Mouse (Mus musculus) heart, adult 2 months (tissue): ENCODE measurements around the gene Polr2j. TPM values are rescaled to one million over a fixed set of nuclear protein-coding genes. Genes with fewer than 3 reads are reported as not detected.

Experiments used
- DNase-seq, 2 experiments: peaks; one replicate each; pipeline ENCODE4 v3.0.0; 2021
- H3K27ac ChIP-seq: fragments of 200-600 bp; 2 replicates; pipeline ENCODE4 v1.8.1; 2022
- H3K27me3 ChIP-seq: fragments of 200-500 bp; 2 replicates; pipeline ENCODE4 v1.6.1; 2012; ENCODE audit warnings: mild to moderate bottlenecking, low read length, inconsistent platforms, mixed read lengths; ENCODE audit not compliant: control insufficient read depth, insufficient read depth
- H3K36me3 ChIP-seq: fragments of 200-500 bp; 2 replicates; pipeline ENCODE4 v1.6.1; 2012; ENCODE audit warnings: low read length, inconsistent platforms; ENCODE audit not compliant: control insufficient read depth, insufficient read depth
- H3K4me1 ChIP-seq: fragments of 200-500 bp; 2 replicates; pipeline ENCODE4 v1.6.1; 2011; ENCODE audit warnings: low read length; ENCODE audit not compliant: control insufficient read depth, insufficient read depth
- H3K4me3 ChIP-seq: fragments of 200-600 bp; 2 replicates; pipeline ENCODE4 v1.8.1; 2022
- H3K79me2 ChIP-seq: fragments of 200-500 bp; replicated peaks from 2 replicates; pipeline ENCODE4 v1.6.1; 2012; ENCODE audit warnings: mild to moderate bottlenecking, inconsistent platforms, low read length, moderate library complexity, mixed read lengths; ENCODE audit not compliant: control insufficient read depth, insufficient read depth
- H3K9ac ChIP-seq: fragments of 200-500 bp; 2 replicates; pipeline ENCODE4 v1.6.1; 2012; ENCODE audit warnings: low read depth, mild to moderate bottlenecking, control low read depth, inconsistent platforms, low read length, mixed read lengths
- CTCF ChIP-seq: fragments of 200-600 bp; IDR thresholded peaks from 2 replicates; pipeline ENCODE4 v1.8.1; 2022; ENCODE audit warnings: antibody characterized with exemption, mild to moderate bottlenecking, moderate library complexity
- EP300 ChIP-seq: fragments of 200-500 bp; IDR thresholded peaks from 2 replicates; pipeline ENCODE4 v1.6.1; 2011; ENCODE audit warnings: low read depth, low read length, control low read depth; ENCODE audit not compliant: insufficient read depth
- POLR2A ChIP-seq: fragments of 200-500 bp; IDR thresholded peaks from 2 replicates; pipeline ENCODE4 v1.6.1; 2011; ENCODE audit warnings: mild to moderate bottlenecking, low read depth, low read length, control low read depth; ENCODE audit not compliant: insufficient read depth
- WGBS: fragments of 180-500 bp; shearing (Covaris S2); methylation state at CpG from one replicate; pipeline ENCODE4 v1.1.7; 2018; 5-methylcytosine and 5-hydroxymethylcytosine counted together
- intact Hi-C: fragments of 180-260 bp; cut with DNase I; formaldehyde crosslinking; loops from one replicate; pipeline ENCODE4 v1.15.1; 2025
- polyA plus RNA-seq: library from polyadenylated mRNA; depleted of rRNA; stranded (reverse); fragments of >200 nt; gene quantifications from 2 replicates; pipeline ENCODE4 v1.2.3, GENCODE M21; 2012
- total RNA-seq, 2 experiments: library from RNA; stranded (reverse); gene quantifications; 2 replicates each; pipeline ENCODE4 v1.2.3; 2021

The Polr2j gene
- total and polyA plus RNA-seq, 3 experiments: 63.5 to 89.3 (median 66.9) TPM

- no peaks in the 10 kb centered on the region for H3K36me3 ChIP-seq
- 35% methylated on average over 21 of the region's 21 CpGs for WGBS
- TF ChIP-seq POLR2A (no peak), EP300 (no peak), CTCF (no peak)
- intact Hi-C loops: loop anchor here (2.0 to 5.0 kb wide), 2 partner anchors 32 to 38 kb away; partner anchors contain the start of gene Polr2j
- H3K27me3 ChIP-seq: no peaks in the 10 kb centered on the region
- DNase-seq: peak in 1 of 2 experiments; percentile 20
- peak overlapping the region; percentile 81 for H3K9ac ChIP-seq
- H3K27ac ChIP-seq: no peak overlapping the region; the same call in 1 of the 2 replicates
- peak overlapping the region; percentile 89 for H3K4me3 ChIP-seq
- no peaks in the 10 kb centered on the region for H3K79me2 ChIP-seq
- peaks cover 4% of the 10 kb centered on the region for H3K4me1 ChIP-seq
These were observed 31.4 kb upstream of the Polr2j start for GRCm38 (mm10) chr5:136084891-136085651.

- no peak overlapping the region for H3K9ac ChIP-seq
- no peaks in the 10 kb centered on the region for H3K79me2 ChIP-seq
- DNase-seq: no peak
- no peak overlapping the region for H3K27ac ChIP-seq
- H3K36me3 ChIP-seq: no peaks in the 10 kb centered on the region
- intact Hi-C loops: loop anchor here (5.0 kb wide), 1 partner anchor 39 kb away; no protein-coding TSS in a partner anchor
- no peaks in the 10 kb centered on the region for H3K27me3 ChIP-seq
- H3K4me1 ChIP-seq: peaks cover 4% of the 10 kb centered on the region
- H3K4me3 ChIP-seq: no peak overlapping the region
- WGBS: 80% methylated on average over 8 of the region's 8 CpGs
- TF ChIP-seq POLR2A (no peak), CTCF (no peak), EP300 (no peak)
These were observed 30.1 kb upstream of the Polr2j start for GRCm38 (mm10) chr5:136086290-136086689.

- Histone ChIP-seq H3K79me2 (no peaks in the 10 kb centered on the region), H3K36me3 (no peaks in the 10 kb centered on the region), H3K4me1 (peaks cover 2% of the 10 kb centered on the region), H3K9ac (no peak overlapping the region), H3K27me3 (no peaks in the 10 kb centered on the region), H3K4me3 (no peak overlapping the region), H3K27ac (no peak overlapping the region)
- TF ChIP-seq CTCF (peak; percentile 51), POLR2A (no peak), EP300 (no peak)
- whole genome bisulfite sequencing: 27% methylated on average over 14 of the region's 14 CpGs
- no peak for DNase-seq
- intact Hi-C loops: loop anchor here (5.0 kb wide), 1 partner anchor 42 kb away; no protein-coding TSS in a partner anchor
These were observed 27.4 kb upstream of the Polr2j start for GRCm38 (mm10) chr5:136088821-136089575.

DNA sequence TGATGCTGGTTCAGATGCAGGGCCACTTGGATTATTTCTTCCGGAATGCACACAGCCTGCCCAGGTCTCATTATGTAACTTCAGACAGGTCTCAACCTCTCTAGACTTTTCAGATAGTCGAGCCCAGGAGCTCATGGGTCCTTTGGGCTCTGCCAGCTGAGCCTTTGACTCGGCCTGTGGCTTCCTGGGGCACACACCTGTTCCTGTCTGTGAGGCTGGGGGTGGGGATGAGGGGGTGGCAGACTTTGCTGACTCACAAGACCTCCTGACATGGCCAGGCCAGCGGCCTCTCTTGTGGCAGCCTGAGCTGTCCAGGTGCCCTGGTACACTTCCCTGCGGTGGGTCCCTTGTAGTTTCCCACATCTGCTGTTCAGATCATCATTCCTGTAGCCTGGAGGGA lies 24.5 kb upstream of the Polr2j start:
- H3K79me2 ChIP-seq: no peaks in the 10 kb centered on the region
- no peak overlapping the region for H3K9ac ChIP-seq
- TF ChIP-seq POLR2A (no peak), EP300 (no peak), CTCF (no peak)
- 71% methylated on average over 5 of the region's 5 CpGs for WGBS
- H3K4me1 ChIP-seq: no peaks in the 10 kb centered on the region; the same call in 1 of the 2 replicates
- H3K4me3 ChIP-seq: no peak overlapping the region
- no peaks in the 10 kb centered on the region for H3K36me3 ChIP-seq
- no peak overlapping the region for H3K27ac ChIP-seq
- H3K27me3 ChIP-seq: no peaks in the 10 kb centered on the region
- no peak for DNase-seq
- intact Hi-C loops: no loop called here

- no peak overlapping the region for H3K4me3 ChIP-seq
- no peaks in the 10 kb centered on the region for H3K79me2 ChIP-seq
- no peak overlapping the region for H3K9ac ChIP-seq
- 45% methylated on average over 8 of the region's 8 CpGs for WGBS
- DNase-seq: no peak
- H3K36me3 ChIP-seq: no peaks in the 10 kb centered on the region
- H3K4me1 ChIP-seq: no peaks in the 10 kb centered on the region
- H3K27ac ChIP-seq: no peak overlapping the region
- TF ChIP-seq CTCF (no peak), EP300 (no peak), POLR2A (no peak)
- intact Hi-C loops: no loop called here
- H3K27me3 ChIP-seq: no peaks in the 10 kb centered on the region
These were observed 22.0 kb upstream of the Polr2j start for GRCm38 (mm10) chr5:136094249-136095010.
